Mouse (Mus musculus): ENCODE data around the gene Fbxw5.

DNA sequence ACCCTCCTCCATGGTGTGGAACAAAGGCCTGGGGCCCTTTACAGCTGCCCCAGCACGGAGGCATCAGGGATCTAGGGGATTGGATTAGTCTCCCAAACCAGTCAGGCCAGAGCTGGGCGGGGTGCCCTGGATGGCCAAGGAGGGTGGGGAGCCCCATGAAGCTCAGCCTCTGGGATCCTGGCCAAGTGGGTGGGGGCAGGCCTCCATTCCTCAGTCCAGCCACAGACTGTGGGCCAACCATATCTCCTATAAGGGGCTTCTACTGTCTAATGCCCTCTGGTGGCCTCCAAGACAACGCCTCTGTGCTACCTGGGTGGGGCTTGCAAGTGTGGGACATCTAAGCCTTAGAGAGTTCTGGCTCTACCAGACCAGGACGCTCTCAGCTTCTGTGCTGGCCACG lies 41.6 kb upstream of the Fbxw5 start:
- no peak for TF ChIP-seq POLR2A (IDR thresholded peaks at IDR 0.05; ENCODE audit: borderline replicate concordance, control insufficient read depth, low read depth, low read length)
- TF ChIP-seq CTCF (IDR thresholded peaks at IDR 0.05; ENCODE audit: control insufficient read depth, insufficient read depth, low read length) = no peak

All from bone marrow, adult 2 months (tissue).